Mouse (Mus musculus): ENCODE data around the gene Tomm22. TPM values are rescaled to one million over a fixed set of nuclear protein-coding genes. Genes with fewer than 3 reads are reported as not detected.

The Tomm22 gene
- polyA plus RNA-seq, 1 experiment: 145 TPM

- TF ChIP-seq EP300 (IDR thresholded peaks at IDR 0.05; ENCODE audit: insufficient read depth, low read depth, low read length) (no peak), POLR2A (IDR thresholded peaks at IDR 0.05; ENCODE audit: insufficient read depth, low read length) (no peak), CTCF (IDR thresholded peaks at IDR 0.05; ENCODE audit: low read depth, low read length) (no peak)
- H3K4me1 ChIP-seq (ENCODE audit: control insufficient read depth, insufficient read depth, low read length): peaks cover 2% of the 10 kb centered on the region
Observed at GRCm38 (mm10) chr15:79691023-79691508, 20.4 kb downstream of the Tomm22 start.

GRCm38 (mm10) chr15:79692334-79692733 is 21.7 kb downstream of the Tomm22 start:
- no peak overlapping the region for H3K4me3 ChIP-seq (ENCODE audit: low read depth, low read length)
- no peak for TF ChIP-seq POLR2A (IDR thresholded peaks at IDR 0.05; ENCODE audit: insufficient read depth, low read length)
- H3K9me3 ChIP-seq (replicated peaks; ENCODE audit: control insufficient read depth, insufficient read depth, low read length, poor library complexity, severe bottlenecking): no peaks in the 10 kb centered on the region
- peaks cover 8% of the 10 kb centered on the region; the same call in 1 of the 2 replicates for H3K36me3 ChIP-seq (ENCODE audit: control insufficient read depth, insufficient read depth, low read length, poor library complexity, severe bottlenecking)
- H3K27me3 ChIP-seq (ENCODE audit: control insufficient read depth, insufficient read depth, low read length, poor library complexity, severe bottlenecking): no peaks in the 10 kb centered on the region
- H3K9ac ChIP-seq (ENCODE audit: low read depth, poor library complexity, severe bottlenecking): no peak overlapping the region
- no peak overlapping the region for H3K27ac ChIP-seq (ENCODE audit: insufficient read depth, low read length)
- H3K4me1 ChIP-seq (ENCODE audit: control insufficient read depth, insufficient read depth, low read length): no peaks in the 10 kb centered on the region

More at GRCm38 (mm10) chr15:79691023-79691508, 20.4 kb downstream of the Tomm22 start:
- Histone ChIP-seq H3K9ac (ENCODE audit: low read depth, poor library complexity, severe bottlenecking) (peak overlapping the region; percentile 97), H3K27ac (ENCODE audit: insufficient read depth, low read length) (no peak overlapping the region), H3K9me3 (replicated peaks; ENCODE audit: control insufficient read depth, insufficient read depth, low read length, poor library complexity, severe bottlenecking) (no peaks in the 10 kb centered on the region), H3K36me3 (ENCODE audit: control insufficient read depth, insufficient read depth, low read length, poor library complexity, severe bottlenecking) (peaks cover 1% of the 10 kb centered on the region; the same call in 1 of the 2 replicates), H3K27me3 (ENCODE audit: control insufficient read depth, insufficient read depth, low read length, poor library complexity, severe bottlenecking) (no peaks in the 10 kb centered on the region), H3K4me3 (ENCODE audit: low read depth, low read length) (peak overlapping the region; percentile 71)

GRCm38 (mm10) chr15:79693740-79694139 is 23.1 kb downstream of the Tomm22 start:
- Histone ChIP-seq H3K27me3 (ENCODE audit: control insufficient read depth, insufficient read depth, low read length, poor library complexity, severe bottlenecking) (no peaks in the 10 kb centered on the region), H3K4me1 (ENCODE audit: control insufficient read depth, insufficient read depth, low read length) (no peaks in the 10 kb centered on the region), H3K9me3 (replicated peaks; ENCODE audit: control insufficient read depth, insufficient read depth, low read length, poor library complexity, severe bottlenecking) (no peaks in the 10 kb centered on the region), H3K27ac (ENCODE audit: insufficient read depth, low read length) (no peak overlapping the region), H3K4me3 (ENCODE audit: low read depth, low read length) (no peak overlapping the region), H3K9ac (ENCODE audit: low read depth, poor library complexity, severe bottlenecking) (no peak overlapping the region), H3K36me3 (ENCODE audit: control insufficient read depth, insufficient read depth, low read length, poor library complexity, severe bottlenecking) (peaks cover 8% of the 10 kb centered on the region; the same call in 1 of the 2 replicates)
- TF ChIP-seq CTCF (IDR thresholded peaks at IDR 0.05; ENCODE audit: low read depth, low read length) (no peak), POLR2A (IDR thresholded peaks at IDR 0.05; ENCODE audit: insufficient read depth, low read length) (no peak), EP300 (IDR thresholded peaks at IDR 0.05; ENCODE audit: insufficient read depth, low read depth, low read length) (no peak)

- no peak for TF ChIP-seq EP300 (IDR thresholded peaks at IDR 0.05; ENCODE audit: insufficient read depth, low read depth, low read length)
- no peak for TF ChIP-seq POLR2A (IDR thresholded peaks at IDR 0.05; ENCODE audit: insufficient read depth, low read length)
- TF ChIP-seq CTCF (IDR thresholded peaks at IDR 0.05; ENCODE audit: low read depth, low read length): no peak
- Histone ChIP-seq H3K9me3 (replicated peaks; ENCODE audit: control insufficient read depth, insufficient read depth, low read length, poor library complexity, severe bottlenecking) (no peaks in the 10 kb centered on the region), H3K4me3 (ENCODE audit: low read depth, low read length) (no peak overlapping the region), H3K27me3 (ENCODE audit: control insufficient read depth, insufficient read depth, low read length, poor library complexity, severe bottlenecking) (no peaks in the 10 kb centered on the region), H3K4me1 (ENCODE audit: control insufficient read depth, insufficient read depth, low read length) (no peaks in the 10 kb centered on the region), H3K9ac (ENCODE audit: low read depth, poor library complexity, severe bottlenecking) (no peak overlapping the region), H3K27ac (ENCODE audit: insufficient read depth, low read length) (no peak overlapping the region), H3K36me3 (ENCODE audit: control insufficient read depth, insufficient read depth, low read length, poor library complexity, severe bottlenecking) (peaks cover 8% of the 10 kb centered on the region; the same call in 1 of the 2 replicates)
Observed at GRCm38 (mm10) chr15:79694512-79694911, 23.9 kb downstream of the Tomm22 start.

GRCm38 (mm10) chr15:79695516-79695915 is 24.9 kb downstream of the Tomm22 start:
- H3K27me3 ChIP-seq (ENCODE audit: control insufficient read depth, insufficient read depth, low read length, poor library complexity, severe bottlenecking): no peaks in the 10 kb centered on the region
- TF ChIP-seq EP300 (IDR thresholded peaks at IDR 0.05; ENCODE audit: insufficient read depth, low read depth, low read length) (no peak), POLR2A (IDR thresholded peaks at IDR 0.05; ENCODE audit: insufficient read depth, low read length) (no peak), CTCF (IDR thresholded peaks at IDR 0.05; ENCODE audit: low read depth, low read length) (no peak)
- H3K4me1 ChIP-seq (ENCODE audit: control insufficient read depth, insufficient read depth, low read length): no peaks in the 10 kb centered on the region
- H3K36me3 ChIP-seq (ENCODE audit: control insufficient read depth, insufficient read depth, low read length, poor library complexity, severe bottlenecking): peaks cover 8% of the 10 kb centered on the region; the same call in 1 of the 2 replicates
- H3K9me3 ChIP-seq (replicated peaks; ENCODE audit: control insufficient read depth, insufficient read depth, low read length, poor library complexity, severe bottlenecking): no peaks in the 10 kb centered on the region
- H3K4me3 ChIP-seq (ENCODE audit: low read depth, low read length): no peak overlapping the region
- no peak overlapping the region for H3K9ac ChIP-seq (ENCODE audit: low read depth, poor library complexity, severe bottlenecking)
- no peak overlapping the region for H3K27ac ChIP-seq (ENCODE audit: insufficient read depth, low read length)

GRCm38 (mm10) chr15:79696508-79696907 is 25.8 kb downstream of the Tomm22 start:
- Histone ChIP-seq H3K9ac (ENCODE audit: low read depth, poor library complexity, severe bottlenecking) (no peak overlapping the region), H3K27me3 (ENCODE audit: control insufficient read depth, insufficient read depth, low read length, poor library complexity, severe bottlenecking) (no peaks in the 10 kb centered on the region), H3K27ac (ENCODE audit: insufficient read depth, low read length) (no peak overlapping the region), H3K9me3 (replicated peaks; ENCODE audit: control insufficient read depth, insufficient read depth, low read length, poor library complexity, severe bottlenecking) (no peaks in the 10 kb centered on the region), H3K4me3 (ENCODE audit: low read depth, low read length) (no peak overlapping the region), H3K4me1 (ENCODE audit: control insufficient read depth, insufficient read depth, low read length) (no peaks in the 10 kb centered on the region), H3K36me3 (ENCODE audit: control insufficient read depth, insufficient read depth, low read length, poor library complexity, severe bottlenecking) (peaks cover 8% of the 10 kb centered on the region; the same call in 1 of the 2 replicates)
- TF ChIP-seq CTCF (IDR thresholded peaks at IDR 0.05; ENCODE audit: low read depth, low read length) (no peak), EP300 (IDR thresholded peaks at IDR 0.05; ENCODE audit: insufficient read depth, low read depth, low read length) (no peak), POLR2A (IDR thresholded peaks at IDR 0.05; ENCODE audit: insufficient read depth, low read length) (no peak)

Data from ES-Bruce4 (cell line).